Mouse (Mus musculus) erythroblast, adult 5-6 weeks (primary cell): Measurements from ENCODE around the gene Vmn2r49. TPM values are rescaled to one million over a fixed set of nuclear protein-coding genes. Genes with fewer than 3 reads are reported as not detected.
"Not testable (repeated sequence)": the region's sequence is repeated elsewhere in the genome, so short reads cannot be mapped to it uniquely, and the experiment has no call there.

Source experiments
- ATAC-seq: replicated peaks from 2 replicates; pipeline ENCODE4 v1.8.0; 2016; ENCODE audit warnings: moderate number of reproducible peaks, mild to moderate bottlenecking, moderate TSS enrichment, inconsistent platforms; ENCODE audit not compliant: poor library complexity, low FRiP score, severe bottlenecking
- total RNA-seq, 2 experiments: library from RNA; stranded (forward) in 1 of 2; stranded (reverse) in 1 of 2; fragments of 150-400 nt in 1 of 2; fragments of 200-764, 138-1000 nt in 1 of 2; gene quantifications; 2 replicates each; pipeline versions ENCODE4 v1.2.3 to v1.2.4; 2015 to 2017; ENCODE audit warnings: low replicate concordance in 2 of 2

Gene Vmn2r49
- total RNA-seq (2015; ENCODE audit: low replicate concordance) (not detected in 2 replicates), total RNA-seq (2017; ENCODE audit: low replicate concordance) (not detected in 2 replicates)

DNA sequence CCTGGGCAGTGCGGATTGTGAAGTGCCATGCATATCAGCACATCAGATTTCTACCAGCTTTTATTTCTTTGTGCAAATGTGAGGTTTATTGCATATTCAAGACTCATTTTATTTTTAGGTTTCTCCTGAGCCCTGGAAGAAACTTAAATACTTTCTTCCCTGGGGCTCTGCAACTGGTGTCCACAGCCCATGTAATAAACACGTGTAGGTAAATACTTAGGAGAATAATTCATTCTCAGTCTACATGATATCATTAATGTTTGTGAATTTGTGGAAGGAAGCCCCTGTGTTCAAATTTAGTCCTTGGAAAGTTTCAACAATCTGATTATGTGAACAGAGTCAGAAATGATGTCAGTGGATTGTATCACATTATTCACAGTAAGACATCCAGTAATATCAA lies at the start of gene Vmn2r49:
Vmn2r49 (minus strand) TSS at position 101 of the 400 bp plus-strand sequence.
- not testable (repeated sequence) for ATAC-seq

- ATAC-seq, result not testable (repeated sequence)
These were observed 38.6 kb downstream of the Vmn2r49 start, which contains the start of gene Vmn2r48 for GRCm38 (mm10) chr7:9953485-9953884. Vmn2r48 (minus strand) TSS chr7:9953585.

Other genes with a start within 250 kb of the Vmn2r49 start
- gene Vmn2r46, start 221.7 kb downstream of the Vmn2r49 start, total RNA-seq (2015; ENCODE audit: low replicate concordance), result not detected in 2 replicates
- not detected in 2 replicates for gene Vmn2r46, start 221.7 kb downstream of the Vmn2r49 start, total RNA-seq (2017; ENCODE audit: low replicate concordance)
- not detected in 2 replicates for gene Vmn2r47, start 150.9 kb downstream of the Vmn2r49 start, total RNA-seq (2015; ENCODE audit: low replicate concordance)
- gene Vmn2r47, start 150.9 kb downstream of the Vmn2r49 start, total RNA-seq (2017; ENCODE audit: low replicate concordance), result not detected in 2 replicates
- gene Vmn2r48, start 38.7 kb downstream of the Vmn2r49 start, total RNA-seq (2015; ENCODE audit: low replicate concordance), result not detected in 2 replicates
- gene Vmn2r48, start 38.7 kb downstream of the Vmn2r49 start, total RNA-seq (2017; ENCODE audit: low replicate concordance), result not detected in 2 replicates
- not detected in 2 replicates for gene Vmn2r50, start 61.0 kb upstream of the Vmn2r49 start, total RNA-seq (2015; ENCODE audit: low replicate concordance)
- not detected in 2 replicates for gene Vmn2r50, start 61.0 kb upstream of the Vmn2r49 start, total RNA-seq (2017; ENCODE audit: low replicate concordance)
- gene Vmn2r51, start 113.5 kb upstream of the Vmn2r49 start, total RNA-seq (2015; ENCODE audit: low replicate concordance), result not detected in 2 replicates
- gene Vmn2r51, start 113.5 kb upstream of the Vmn2r49 start, total RNA-seq (2017; ENCODE audit: low replicate concordance), result not detected in 2 replicates
- not detected in 2 replicates for gene Vmn2r52, start 184.3 kb upstream of the Vmn2r49 start, total RNA-seq (2015; ENCODE audit: low replicate concordance)
- not detected in 2 replicates for gene Vmn2r52, start 184.3 kb upstream of the Vmn2r49 start, total RNA-seq (2017; ENCODE audit: low replicate concordance)